Mouse (Mus musculus) cerebral cortex, adult 2 months (tissue): Measurements from ENCODE around the gene Cyp4f37.

Experiments used
- WGBS: fragments of 180-500 bp; shearing (Covaris S2); methylation state at CpG from one replicate; pipeline ENCODE4 v1.1.7; 2018; 5-methylcytosine and 5-hydroxymethylcytosine counted together

Cyp4f37 gene

GRCm38 (mm10) chr17:32685048-32685750 is 64.1 kb downstream of the Cyp4f37 start, which contains the start of gene Cyp4f15:
Gene Cyp4f15 (plus strand): TSS chr17:32685627.
- 41% methylated on average over 7 of the region's 7 CpGs for WGBS
